Mouse (Mus musculus): ENCODE results near the gene Tex26. TPM values are rescaled to one million over a fixed set of nuclear protein-coding genes. Genes with fewer than 3 reads are reported as not detected.

The Tex26 gene
- total and polyA plus RNA-seq, 3 experiments, result not detected

- Histone ChIP-seq H3K9me3 (replicated peaks; ENCODE audit: low read length) (peaks cover 2% of the 10 kb centered on the region), H3K27me3 (replicated peaks) (peaks cover 1% of the 10 kb centered on the region), H3K36me3 (replicated peaks in 1 of 2; ENCODE audit: control insufficient read depth in 1 of 2, insufficient read depth in 1 of 2, low read length in 1 of 2) (no peaks in the 10 kb centered on the region), H3K4me3 (replicated peaks in 1 of 3; ENCODE audit: low read depth in 2 of 3, low read length in 2 of 3, poor library complexity in 1 of 3) (no peak overlapping the region), H3K9ac (ENCODE audit: insufficient read depth, low read depth) (no peak overlapping the region), H3K27ac (ENCODE audit: insufficient read depth, low read depth) (no peak overlapping the region), H3K4me2 (ENCODE audit: insufficient read depth, low read depth, poor library complexity, severe bottlenecking) (no peak overlapping the region), H3K79me2 (replicated peaks; ENCODE audit: control insufficient read depth, extremely low read depth, insufficient read depth, poor library complexity, severe bottlenecking) (no peaks in the 10 kb centered on the region), H3K4me1 (ENCODE audit: control insufficient read depth in 1 of 2, insufficient read depth in 2 of 2) (no peaks in the 10 kb centered on the region)
- peak; percentile 86 for TF ChIP-seq SMC3 (IDR thresholded peaks at IDR 0.05; ENCODE audit: low read depth, low read length)
- TF ChIP-seq CTCF (conservative IDR thresholded peaks at IDR 0.05 in 1 of 2, IDR thresholded peaks at IDR 0.05 in 1 of 2; ENCODE audit: low read depth in 2 of 2, low read length in 2 of 2), result peak; percentile 75 to 80
- no peak for TF ChIP-seq ZMIZ1 (IDR thresholded peaks at IDR 0.05; ENCODE audit: low read depth, low read length)
- no peak for TF ChIP-seq MAFK (IDR thresholded peaks at IDR 0.05; ENCODE audit: insufficient replicate concordance, low read length)
- no peak for TF ChIP-seq NRF1 (IDR thresholded peaks at IDR 0.05; ENCODE audit: low read depth, low read length)
- no peak for TF ChIP-seq POLR2A (IDR thresholded peaks at IDR 0.05; ENCODE audit: low read depth, low read length)
- TF ChIP-seq RAD21 (IDR thresholded peaks at IDR 0.05; ENCODE audit: low read depth, low read length), result peak; percentile 48
- no peak for TF ChIP-seq PAX5 (IDR thresholded peaks at IDR 0.05; ENCODE audit: low read length)
- peak; percentile 59 for DNase-seq (ENCODE audit: extremely low read depth)
- dilution Hi-C loops (cut with MboI; ENCODE audit: extremely low pct_ligation_motif_present, extremely low pct_unique_long_range_greater_than_20kb, low sequenced_read_pairs), result no loop called here
- in situ Hi-C loops (cut with MboI; ENCODE audit: low pct_ligation_motif_present, low pct_unique_long_range_greater_than_20kb, low sequenced_read_pairs), result loop anchor here (10.0 kb wide), 1 partner anchor 71 kb away; the partner anchor contains the start of gene Wdr95
These were observed 14.8 kb downstream of the Tex26 start for GRCm38 (mm10) chr5:149454281-149454680.

- dilution Hi-C loops (cut with MboI; ENCODE audit: extremely low pct_ligation_motif_present, extremely low pct_unique_long_range_greater_than_20kb, low sequenced_read_pairs) (no loop called here), in situ Hi-C loops (cut with MboI; ENCODE audit: low pct_ligation_motif_present, low pct_unique_long_range_greater_than_20kb, low sequenced_read_pairs) (loop anchor here (10.0 kb wide), 1 partner anchor 68 kb away; the partner anchor contains the start of gene Wdr95)
- H3K27me3 ChIP-seq (replicated peaks), result peaks cover 1% of the 10 kb centered on the region
- no peaks in the 10 kb centered on the region for H3K36me3 ChIP-seq (replicated peaks in 1 of 2; ENCODE audit: control insufficient read depth in 1 of 2, insufficient read depth in 1 of 2, low read length in 1 of 2)
- DNase-seq (ENCODE audit: extremely low read depth), result no peak
- H3K4me3 ChIP-seq (replicated peaks in 1 of 3; ENCODE audit: low read depth in 2 of 3, low read length in 2 of 3, poor library complexity in 1 of 3), result no peak overlapping the region
- H3K9ac ChIP-seq (ENCODE audit: insufficient read depth, low read depth), result no peak overlapping the region
- H3K4me2 ChIP-seq (ENCODE audit: insufficient read depth, low read depth, poor library complexity, severe bottlenecking), result no peak overlapping the region
- H3K79me2 ChIP-seq (replicated peaks; ENCODE audit: control insufficient read depth, extremely low read depth, insufficient read depth, poor library complexity, severe bottlenecking), result no peaks in the 10 kb centered on the region
- TF ChIP-seq ELF1 (IDR thresholded peaks at IDR 0.05; ENCODE audit: low read depth, low read length) (no peak), CTCF (conservative IDR thresholded peaks at IDR 0.05 in 1 of 2, IDR thresholded peaks at IDR 0.05 in 1 of 2; ENCODE audit: low read depth in 2 of 2, low read length in 2 of 2) (peak in 1 of 2 experiments; percentile 44; a peak in 2 of 4 replicates)
- peaks cover 2% of the 10 kb centered on the region for H3K9me3 ChIP-seq (replicated peaks; ENCODE audit: low read length)
- no peaks in the 10 kb centered on the region for H3K4me1 ChIP-seq (ENCODE audit: control insufficient read depth in 1 of 2, insufficient read depth in 2 of 2)
- no peak overlapping the region for H3K27ac ChIP-seq (ENCODE audit: insufficient read depth, low read depth)
These were observed 17.1 kb downstream of the Tex26 start for GRCm38 (mm10) chr5:149456544-149456943.

- Histone ChIP-seq H3K4me1 (ENCODE audit: control insufficient read depth in 1 of 2, insufficient read depth in 2 of 2) (no peaks in the 10 kb centered on the region), H3K4me3 (replicated peaks in 1 of 3; ENCODE audit: low read depth in 2 of 3, low read length in 2 of 3, poor library complexity in 1 of 3) (no peak overlapping the region), H3K4me2 (ENCODE audit: insufficient read depth, low read depth, poor library complexity, severe bottlenecking) (no peak overlapping the region), H3K9ac (ENCODE audit: insufficient read depth, low read depth) (no peak overlapping the region), H3K27ac (ENCODE audit: insufficient read depth, low read depth) (no peak overlapping the region), H3K9me3 (replicated peaks; ENCODE audit: low read length) (no peaks in the 10 kb centered on the region), H3K79me2 (replicated peaks; ENCODE audit: control insufficient read depth, extremely low read depth, insufficient read depth, poor library complexity, severe bottlenecking) (no peaks in the 10 kb centered on the region), H3K36me3 (replicated peaks in 1 of 2; ENCODE audit: control insufficient read depth in 1 of 2, insufficient read depth in 1 of 2, low read length in 1 of 2) (no peaks in the 10 kb centered on the region), H3K27me3 (replicated peaks) (no peaks in the 10 kb centered on the region)
- in situ Hi-C loops (cut with MboI; ENCODE audit: low pct_ligation_motif_present, low pct_unique_long_range_greater_than_20kb, low sequenced_read_pairs) (no loop called here), dilution Hi-C loops (cut with MboI; ENCODE audit: extremely low pct_ligation_motif_present, extremely low pct_unique_long_range_greater_than_20kb, low sequenced_read_pairs) (no loop called here)
- no peak for TF ChIP-seq SMC3 (IDR thresholded peaks at IDR 0.05; ENCODE audit: low read depth, low read length)
- TF ChIP-seq ELF1 (IDR thresholded peaks at IDR 0.05; ENCODE audit: low read depth, low read length), result no peak
- no peak for TF ChIP-seq MAZ (IDR thresholded peaks at IDR 0.05; ENCODE audit: low read depth, low read length)
- no peak for TF ChIP-seq RCOR1 (conservative IDR thresholded peaks at IDR 0.05; ENCODE audit: low read depth, low read length)
- TF ChIP-seq ZMIZ1 (IDR thresholded peaks at IDR 0.05; ENCODE audit: low read depth, low read length), result no peak
- TF ChIP-seq ETS1 (conservative IDR thresholded peaks at IDR 0.05; ENCODE audit: low read depth, low read length), result no peak
- TF ChIP-seq EP300 (IDR thresholded peaks at IDR 0.05; ENCODE audit: low read length), result no peak
- TF ChIP-seq MAX (IDR thresholded peaks at IDR 0.05; ENCODE audit: low read length), result no peak
- no peak for TF ChIP-seq USF2 (conservative IDR thresholded peaks at IDR 0.05; ENCODE audit: low read depth, low read length)
- TF ChIP-seq USF1 (IDR thresholded peaks at IDR 0.05; ENCODE audit: low read depth, low read length), result no peak
- no peak for TF ChIP-seq ZKSCAN1 (IDR thresholded peaks at IDR 0.05; ENCODE audit: borderline replicate concordance, low read depth, low read length)
- TF ChIP-seq POLR2AphosphoS2 (IDR thresholded peaks at IDR 0.05; ENCODE audit: low read depth, low read length), result no peak
- no peak for DNase-seq (ENCODE audit: extremely low read depth)
These were observed 22.6 kb downstream of the Tex26 start for GRCm38 (mm10) chr5:149462071-149462470.
